Mouse (Mus musculus) megakaryocyte, embryonic 14.5 days (primary cell): ENCODE measurements at regions not wholly inside any gene's neighbourhood (a gene's known extent, or its start where the extent isn't known, plus 50 kb on each side); places are given as distances from the start of the nearest gene placed in this dataset.

Experiments
- FLI1 ChIP-seq: IDR thresholded peaks from 2 replicates; pipeline ENCODE4 v1.6.1; 2012; ENCODE audit warnings: low read length, inconsistent platforms, mixed read lengths
- GATA1 ChIP-seq: IDR thresholded peaks from 3 replicates; pipeline ENCODE4 v1.6.1; 2012; ENCODE audit warnings: mixed read lengths, low read length, inconsistent platforms, borderline replicate concordance

DNA sequence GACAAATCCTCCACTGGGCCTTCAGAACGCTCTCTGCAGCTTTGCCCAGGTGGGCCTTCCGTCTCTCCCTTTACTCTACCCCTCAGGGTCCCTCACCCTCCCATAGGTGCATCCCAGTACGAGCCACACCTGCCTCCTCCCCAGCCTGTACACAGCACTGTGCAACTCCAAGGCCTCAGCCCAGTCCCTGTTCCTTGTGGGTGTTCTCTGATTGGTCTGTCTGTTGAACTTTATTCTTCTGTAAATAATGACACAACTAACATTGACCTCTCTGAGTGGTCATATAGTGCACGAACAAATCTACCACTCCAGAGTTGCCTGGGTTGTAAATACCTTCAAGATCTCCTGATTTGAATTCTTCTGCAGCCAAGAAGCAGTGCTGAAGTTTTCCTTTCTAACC, 167.8 kb upstream of the Hes1 start:
- TF ChIP-seq GATA1 (no peak), FLI1 (no peak)
